Mouse (Mus musculus) Patski (cell line): ENCODE measurements at regions not wholly inside any gene's neighbourhood (a gene's known extent, or its start where the extent isn't known, plus 50 kb on each side); places are given as distances from the start of the nearest gene placed in this dataset.

Source experiments
- ATAC-seq: fragments of 100-300 bp; one replicate; pipeline ENCODE4 v1.8.0; 2021
- CTCF ChIA-PET: fragments of 350-600 bp; sonication (Branson Sonifier 250); formaldehyde crosslinking; loops from one replicate; lab custom pipeline; 2022; ENCODE audit warnings: inconsistent platforms; lab: Charles Lee
- POLR2A ChIA-PET: fragments of 350-600 bp; sonication (Branson Sonifier 250); formaldehyde crosslinking; loops from one replicate; lab custom pipeline; 2022; ENCODE audit warnings: antibody characterized with exemption, inconsistent platforms; lab: Charles Lee
- DNase-seq: peaks from one replicate; pipeline ENCODE4 v3.0.0-alpha.2; 2011; ENCODE audit warnings: low read depth, low spot score
- H3K27me3 ChIP-seq: fragments of 371-371 bp; one replicate; pipeline ENCODE4 v1.5.1; 2021
- CTCF ChIP-seq: fragments of 100-300 bp; IDR thresholded peaks from one replicate; pipeline ENCODE4 v1.5.1; 2021
- in situ Hi-C: fragments of 300-500 bp; cut with MboI; formaldehyde crosslinking; loops from 3 replicates; pipeline ENCODE4 v1.11.1; 2018; ENCODE audit warnings: low pct_unique_long_range_greater_than_20kb, mixed read lengths

DNA sequence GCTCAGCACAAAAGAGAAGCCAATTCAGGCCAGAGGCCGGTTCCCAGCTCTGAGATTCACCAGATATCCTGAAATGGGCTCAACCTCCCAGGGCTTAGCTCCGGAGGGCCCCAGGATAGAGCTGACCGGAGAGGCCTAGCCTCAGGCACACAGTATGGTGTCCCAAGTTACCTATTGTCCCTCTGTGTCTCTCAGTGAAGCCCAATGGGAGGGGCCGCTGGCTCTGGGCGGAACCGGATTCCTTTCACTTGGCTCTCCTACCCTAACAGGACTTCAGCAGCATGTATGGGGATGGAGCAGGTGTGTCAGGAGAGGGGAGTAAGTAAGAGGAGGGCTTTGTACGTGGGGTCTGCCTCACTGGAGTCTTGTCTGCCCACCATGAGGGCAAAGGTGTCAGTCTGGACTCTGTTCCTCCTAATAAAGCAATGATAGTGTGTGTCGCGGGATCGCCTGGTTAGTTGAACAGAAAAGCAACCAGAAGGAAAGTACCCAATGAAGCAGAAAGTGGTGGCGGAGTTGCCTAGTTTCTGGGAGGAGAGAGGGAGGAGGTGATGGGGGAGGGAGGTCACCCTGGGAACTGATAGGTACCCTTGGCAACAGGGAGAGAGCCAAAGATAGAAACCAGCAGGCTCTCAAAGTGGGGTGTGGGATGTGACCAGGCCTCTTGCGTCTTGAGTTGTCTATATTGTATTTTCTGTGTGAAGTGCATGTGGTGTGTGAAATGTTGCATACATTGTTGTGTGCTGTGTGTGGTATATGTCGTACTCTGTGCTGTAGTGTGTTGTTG is 74.8 kb upstream of the Podxl start:
- TF ChIP-seq CTCF, result no peak

DNA sequence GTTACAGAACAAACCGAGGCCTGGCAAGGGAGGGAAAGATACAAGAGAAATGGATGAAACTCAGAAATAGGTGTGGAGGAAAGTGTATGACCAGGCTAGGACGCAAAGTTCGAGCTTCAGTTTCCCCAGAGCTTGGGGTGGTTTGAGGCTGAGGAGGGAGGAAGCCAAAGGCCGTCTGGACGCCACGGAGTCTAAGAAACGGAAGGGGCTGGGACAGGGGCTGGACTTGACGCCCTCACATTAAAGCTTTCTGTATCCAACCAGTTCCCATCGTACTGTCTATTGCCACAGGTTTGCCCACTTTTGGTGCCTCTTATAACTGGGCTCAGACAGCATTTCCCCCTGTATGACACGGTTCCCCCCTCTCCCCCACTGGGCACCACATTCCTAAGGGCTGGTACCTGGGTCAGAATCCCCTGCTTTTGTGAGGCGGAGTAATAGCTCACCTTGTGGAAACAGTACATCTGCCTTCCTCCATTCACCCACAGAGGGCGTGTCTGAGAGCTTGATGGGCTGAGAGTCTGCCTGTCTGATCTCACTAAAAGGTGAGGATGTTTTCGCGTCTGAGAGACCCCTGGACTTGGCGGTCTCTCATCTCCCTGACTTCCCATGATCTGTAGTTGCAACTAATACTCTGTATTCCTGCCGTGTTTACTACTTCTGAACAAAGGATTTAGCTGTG is 73.7 kb upstream of the Podxl start:
- H3K27me3 ChIP-seq, result no peaks in the 10 kb centered on the region
- DNase-seq (no peak), ATAC-seq (no peak)
- ChIA-PET POLR2A (no interaction called here), CTCF (interaction anchor here (1.2 to 4.9 kb wide), 2 partner anchors 89 to 111 kb away, joined by 3 to 21 read pairs; no protein-coding TSS in a partner anchor)
- TF ChIP-seq CTCF, result no peak
- in situ Hi-C loops, result loop anchor here (10.0 kb wide), 1 partner anchor 63 kb away; no protein-coding TSS in a partner anchor

More for the DNA sequence above, 74.8 kb upstream of the Podxl start:
- CTCF ChIA-PET, result interaction anchor here (0.6 to 4.9 kb wide), 10 partner anchors 13 to 517 kb away, joined by 3 to 73 read pairs (median 4); no protein-coding TSS in a partner anchor
- POLR2A ChIA-PET, result no interaction called here
- H3K27me3 ChIP-seq, result no peaks in the 10 kb centered on the region
- no peak for DNase-seq
- in situ Hi-C loops, result loop anchor here (10.0 kb wide), 1 partner anchor 64 kb away; no protein-coding TSS in a partner anchor
- no peak for ATAC-seq

DNA sequence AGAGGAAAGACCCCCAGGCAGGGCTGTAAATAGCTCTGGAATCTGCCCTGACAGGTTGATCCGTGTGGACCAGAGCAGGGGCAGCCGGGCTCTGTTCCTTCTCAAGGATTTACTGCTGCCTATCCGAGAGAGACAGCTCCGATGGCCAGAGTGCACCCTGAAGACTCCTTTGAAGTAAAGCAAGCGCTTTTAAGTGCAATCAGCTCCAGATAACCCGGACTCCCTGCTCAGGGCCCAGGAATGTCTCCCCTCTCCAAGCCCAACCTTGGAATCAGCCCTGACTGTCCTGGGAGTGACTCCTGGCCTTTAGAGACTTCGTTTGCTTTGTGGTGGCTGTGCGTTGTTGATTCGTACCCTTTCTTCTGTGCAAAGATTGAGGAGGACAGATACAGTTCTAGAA is 73.2 kb upstream of the Podxl start:
- in situ Hi-C loops, result loop anchor here (10.0 kb wide), 1 partner anchor 62 kb away; no protein-coding TSS in a partner anchor
- H3K27me3 ChIP-seq, result no peaks in the 10 kb centered on the region
- CTCF ChIA-PET, result interaction anchor here (1.2 to 4.9 kb wide), 3 partner anchors 88 to 113 kb away, joined by 3 to 21 read pairs (median 3); no protein-coding TSS in a partner anchor
- no peak for ATAC-seq
- POLR2A ChIA-PET, result no interaction called here
- no peak for DNase-seq
- TF ChIP-seq CTCF, result no peak

DNA sequence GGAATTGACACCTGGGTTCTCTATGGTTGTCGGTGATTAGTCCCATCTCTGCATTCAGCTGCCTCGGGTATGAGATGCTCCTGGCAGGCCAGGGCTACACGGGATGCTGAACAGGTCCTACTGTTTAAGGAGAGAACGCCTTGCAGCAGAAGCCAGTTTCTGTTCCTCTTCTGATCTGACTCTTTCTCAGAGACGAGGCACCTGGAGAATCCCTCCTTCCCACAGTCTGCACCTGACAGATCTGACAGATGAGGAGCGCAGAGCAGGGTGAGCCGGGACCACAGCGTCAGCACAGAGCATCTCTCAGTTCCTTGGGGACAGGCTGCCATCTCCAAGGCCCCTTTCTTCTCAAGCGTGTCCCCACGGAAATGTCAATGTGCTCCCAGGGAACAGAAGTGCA is 68.7 kb upstream of the Podxl start:
- DNase-seq, result no peak
- ChIA-PET CTCF (interaction anchor here (1.7 kb wide), 1 partner anchor 14 kb away, joined by 4 read pairs; no protein-coding TSS in a partner anchor), POLR2A (no interaction called here)
- TF ChIP-seq CTCF, result no peak
- in situ Hi-C loops, result loop anchor here (10.0 kb wide), 1 partner anchor 58 kb away; no protein-coding TSS in a partner anchor
- no peaks in the 10 kb centered on the region for H3K27me3 ChIP-seq
- no peak for ATAC-seq

DNA sequence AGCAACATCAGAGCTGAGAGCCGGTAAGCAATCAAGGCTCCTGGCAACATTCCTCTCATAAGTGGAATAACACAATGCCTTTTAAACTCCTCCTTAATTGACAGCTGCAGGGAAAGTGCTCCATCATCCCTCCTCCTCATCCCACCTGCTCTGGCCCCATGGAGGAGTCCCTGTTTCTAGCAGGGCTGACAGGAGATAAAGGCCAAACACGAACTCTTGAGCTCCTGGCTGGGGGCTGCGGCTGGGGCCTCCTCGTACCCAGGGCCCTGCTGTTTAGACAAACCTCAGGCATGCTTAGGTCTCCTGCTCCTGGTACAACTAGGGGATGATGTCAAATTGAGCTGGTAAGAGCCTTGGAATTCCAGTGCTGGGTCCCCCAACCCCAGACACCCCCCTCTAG is 66.2 kb upstream of the Podxl start:
- TF ChIP-seq CTCF, result no peak
- ATAC-seq (no peak), DNase-seq (no peak)
- no peaks in the 10 kb centered on the region for H3K27me3 ChIP-seq
- ChIA-PET CTCF (no interaction called here), POLR2A (no interaction called here)
- in situ Hi-C loops, result loop anchor here (10.0 kb wide), 1 partner anchor 55 kb away; no protein-coding TSS in a partner anchor

DNA sequence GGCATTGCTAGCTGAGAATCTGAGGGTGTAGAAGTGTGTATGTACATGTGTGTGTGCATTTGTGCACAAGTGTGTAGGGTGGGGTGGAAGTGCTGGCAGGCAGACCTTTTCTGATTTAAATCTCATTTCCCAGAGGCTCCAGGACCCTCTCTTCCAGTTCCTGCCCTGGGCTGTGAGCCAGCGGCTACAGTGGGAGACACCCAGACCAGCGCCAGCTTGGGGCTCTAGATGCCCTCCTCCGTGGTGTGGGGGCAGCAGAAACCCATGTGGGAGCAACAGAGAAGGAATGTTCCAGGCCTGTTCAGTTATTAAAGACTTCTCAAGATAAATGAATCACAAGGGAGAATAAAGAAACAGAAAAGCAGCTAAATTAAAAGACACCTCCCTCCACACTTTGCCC is 64.1 kb upstream of the Podxl start:
- POLR2A ChIA-PET, result no interaction called here
- CTCF ChIA-PET, result interaction anchor here (1.5 kb wide), 1 partner anchor 102 kb away, joined by 5 read pairs; no protein-coding TSS in a partner anchor

DNA sequence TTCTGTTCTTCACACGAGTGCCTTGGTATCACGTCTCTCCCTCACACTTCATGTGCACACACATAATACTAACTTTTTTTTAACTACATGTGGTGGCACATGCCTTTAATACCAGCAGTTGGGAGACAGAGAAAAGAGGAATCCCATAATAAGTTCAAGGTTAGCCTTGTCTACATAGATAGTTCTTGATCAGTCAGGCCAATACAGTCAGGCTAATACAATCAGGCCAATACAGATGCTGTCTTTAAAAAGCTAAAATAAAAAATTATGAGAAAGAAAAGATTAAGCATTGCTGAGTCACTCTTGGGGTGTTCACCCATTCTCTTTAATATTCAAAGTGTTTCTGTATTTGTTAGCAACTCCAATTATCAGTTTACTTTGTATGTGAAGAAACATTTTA is 61.3 kb upstream of the Podxl start:
- in situ Hi-C loops, result no loop called here
- ATAC-seq, result no peak
- no peak for DNase-seq
- ChIA-PET CTCF (no interaction called here), POLR2A (no interaction called here)
- H3K27me3 ChIP-seq, result no peaks in the 10 kb centered on the region
- TF ChIP-seq CTCF, result no peak

More for the DNA sequence above, 64.1 kb upstream of the Podxl start:
- in situ Hi-C loops, result no loop called here
- no peaks in the 10 kb centered on the region for H3K27me3 ChIP-seq
- TF ChIP-seq CTCF, result no peak
- ATAC-seq, result no peak
- DNase-seq, result no peak

DNA sequence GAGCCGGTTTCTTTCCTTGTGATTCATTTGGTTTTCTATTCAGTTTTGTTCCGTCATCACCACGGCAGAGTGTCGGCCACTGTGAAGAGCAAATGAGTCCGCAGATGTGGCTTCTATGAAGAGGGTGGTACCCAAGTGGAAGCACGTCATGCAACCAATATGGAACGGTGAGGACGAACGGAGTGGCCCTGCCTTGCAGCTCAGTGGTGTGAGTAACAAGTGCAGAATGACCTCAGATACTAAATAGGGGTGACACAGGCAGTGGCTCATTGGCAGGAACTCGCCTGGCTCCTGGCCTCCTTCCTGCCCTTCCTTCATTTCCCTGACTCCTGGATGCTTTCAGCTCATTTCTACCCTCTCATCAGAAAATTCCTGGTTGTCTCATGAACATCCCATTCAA is 60.6 kb upstream of the Podxl start:
- H3K27me3 ChIP-seq, result no peaks in the 10 kb centered on the region
- in situ Hi-C loops, result no loop called here
- DNase-seq, result no peak
- ChIA-PET POLR2A (no interaction called here), CTCF (no interaction called here)
- TF ChIP-seq CTCF, result no peak
- ATAC-seq, result no peak

DNA sequence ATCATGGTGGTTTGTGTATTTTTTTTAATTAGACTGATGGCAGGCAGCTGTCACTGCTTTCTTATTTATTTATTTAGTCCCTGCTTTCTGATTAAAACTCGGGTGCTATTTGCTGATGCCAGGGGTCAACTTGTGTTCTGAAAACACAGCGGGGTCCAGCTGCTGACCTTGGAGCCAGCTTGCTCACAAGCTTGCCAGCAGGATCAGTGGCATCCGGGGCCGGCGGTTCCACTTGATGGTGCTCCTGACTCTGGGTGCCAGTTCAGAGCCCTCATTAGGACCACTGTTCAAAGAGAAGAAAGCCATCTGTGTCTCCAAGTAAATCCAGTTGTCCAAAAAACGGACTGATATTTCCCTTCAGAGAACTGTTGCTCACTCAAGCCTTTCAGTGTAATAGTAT is 57.2 kb upstream of the Podxl start:
- POLR2A ChIA-PET, result no interaction called here
- CTCF ChIA-PET, result no interaction called here
- no peak for ATAC-seq
- H3K27me3 ChIP-seq, result no peaks in the 10 kb centered on the region
- no peak for DNase-seq
- in situ Hi-C loops, result no loop called here
- TF ChIP-seq CTCF, result no peak

DNA sequence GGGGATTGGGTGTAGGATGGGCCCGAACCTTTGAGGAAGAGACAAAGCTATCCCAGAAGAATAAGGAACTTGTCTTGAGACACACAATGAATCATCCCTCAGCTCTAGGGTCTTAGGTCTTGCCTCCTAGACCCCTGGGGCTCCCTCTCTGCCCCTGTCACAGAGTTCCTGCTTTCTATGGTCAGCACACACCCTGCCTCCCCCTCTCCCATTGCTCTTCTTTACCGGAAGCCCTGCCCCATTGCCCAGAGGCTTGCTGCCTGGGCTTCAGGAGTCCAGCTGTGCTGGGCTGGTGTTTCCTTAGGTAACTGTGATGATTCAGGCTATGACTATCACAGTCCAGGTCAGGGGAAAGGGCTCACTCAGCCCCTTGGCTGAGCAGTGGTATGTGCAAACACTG is 55.1 kb upstream of the Podxl start:
- ATAC-seq (no peak), DNase-seq (no peak)
- TF ChIP-seq CTCF, result no peak
- ChIA-PET POLR2A (no interaction called here), CTCF (no interaction called here)
- H3K27me3 ChIP-seq, result no peaks in the 10 kb centered on the region
- in situ Hi-C loops, result no loop called here

DNA sequence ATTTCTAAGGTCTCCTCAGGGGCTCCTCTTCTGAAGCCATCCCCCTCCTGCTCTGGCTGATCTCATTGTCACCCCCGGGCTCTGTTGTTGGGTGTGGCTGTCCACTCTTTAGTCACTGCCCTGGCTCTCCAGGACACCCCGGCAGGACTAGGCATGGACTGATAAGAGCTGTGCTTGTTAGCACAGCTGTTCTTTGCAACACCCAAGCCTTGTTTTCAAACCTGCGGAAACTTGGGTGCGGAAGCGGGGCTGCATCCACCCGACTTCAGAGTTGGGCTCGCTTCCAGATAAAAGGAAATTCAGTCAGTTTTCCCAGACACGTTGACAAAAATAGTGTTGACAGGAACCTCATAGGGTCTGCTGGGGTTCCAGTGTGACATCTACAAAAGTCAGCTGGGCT is 53.6 kb upstream of the Podxl start:
- H3K27me3 ChIP-seq, result no peaks in the 10 kb centered on the region
- DNase-seq (no peak), ATAC-seq (no peak)
- CTCF ChIA-PET, result no interaction called here
- in situ Hi-C loops, result no loop called here
- no peak for TF ChIP-seq CTCF
- POLR2A ChIA-PET, result no interaction called here
